In the genomic region with DNA sequence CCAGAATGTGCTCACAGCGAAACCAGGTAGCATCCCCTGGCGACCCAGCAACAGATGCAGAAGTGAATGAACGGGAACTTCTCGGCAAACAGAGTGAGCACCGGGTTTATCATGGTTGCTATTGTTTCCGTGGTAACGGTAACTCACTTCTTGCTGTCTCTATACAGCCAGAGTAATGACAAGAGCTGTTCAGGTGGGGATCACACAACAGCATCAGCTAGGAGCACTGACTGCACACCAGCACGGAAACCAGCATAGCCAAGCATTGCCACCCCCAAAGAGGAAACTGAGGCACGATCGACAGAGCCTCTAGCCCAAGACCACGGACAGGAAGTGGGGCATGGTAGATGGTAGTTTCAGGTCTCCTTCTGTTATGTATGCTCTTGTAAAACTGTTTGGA, we compare ENCODE assay signal across 14 mouse cellular contexts.
DNase-seq lines count a peak whose midpoint lies in the region; ATAC-seq lines count a peak whose summit lies in the region.
"Had no signal": no experiment of that assay in that cellular context is flagged by ENCODE, and none has a peak within 500 bp of the region (broad histone marks: within the 10 kb centered on the region; RNA-seq: fewer than 3 reads in every experiment).

No protein-coding gene starts in this region.

- peak; percentile 2 for ATAC-seq in CD4-positive, CD25-positive, alpha-beta regulatory T cell, adult 4 months
- ATAC-seq in activated CD4-positive, CD25-positive, alpha-beta regulatory T cell, adult 4 months = peak; percentile 5
- ATAC-seq in neutrophil, adult 5-6 weeks (ENCODE audit: extremely low read depth, insufficient number of reproducible peaks, low FRiP score, poor library complexity, severe bottlenecking) = peak; percentile 20
- ATAC-seq in megakaryocyte progenitor cell, adult 5-6 weeks (replicated peaks; ENCODE audit: poor library complexity) = no peak

- peak; percentile 30 to 38 for DNase-seq in spleen, adult 18-20 months
- DNase-seq in spleen, postnatal 10 days (ENCODE audit: low spot score in 2 of 2) = no peak
- no peak for DNase-seq in frontal cortex, adult 2 months (ENCODE audit: extremely low spot score in 1 of 2, low spot score in 1 of 2)
- DNase-seq: cerebellum, adult 2 months; gastrocnemius, postnatal 10 days; heart, adult 18-20 months; kidney, adult 9 months; kidney, postnatal 4 days; lung, postnatal 14 days; thymus, postnatal 36 days had no signal

Comparison
In these comparisons a context has a peak if more than half of its experiments do, and no peak if none do; other contexts are left out.
1. DNase-seq: peak in spleen, adult 18-20 months (2 of 2); none in spleen, postnatal 10 days (0 of 2) and frontal cortex, adult 2 months (0 of 2).